10 mouse cellular contexts compared by ENCODE assay signal in the genomic region with DNA sequence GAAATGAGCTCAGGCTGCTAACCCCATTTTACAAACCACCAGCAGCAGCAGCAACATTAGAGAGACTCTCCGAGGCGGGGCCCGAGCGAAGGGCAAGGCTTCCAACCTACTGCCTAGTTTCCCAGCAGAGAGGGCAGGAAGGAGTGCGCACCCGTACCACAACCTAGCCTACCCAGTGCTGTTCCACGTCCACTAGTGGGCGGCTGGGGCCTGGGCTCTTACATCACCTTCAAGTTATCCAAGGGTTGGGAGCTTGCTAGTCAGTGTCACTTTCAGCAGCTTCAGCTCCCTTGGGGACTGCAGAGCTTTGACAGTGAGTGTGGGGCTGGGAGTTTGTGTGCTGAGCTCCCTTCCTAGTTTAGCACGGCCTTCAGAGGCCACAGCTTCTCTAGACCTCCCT. TPM values are rescaled to one million over a fixed set of nuclear protein-coding genes. Genes with fewer than 3 reads are reported as not detected.
A peak's percentile ranks its signal among the peaks of the same experiment; 100 is the strongest.
DNase-seq lines count a peak whose midpoint lies in the region; ATAC-seq and TF ChIP-seq lines count a peak whose summit lies in the region.
"Had no signal": no experiment of that assay in that cellular context is flagged by ENCODE, and none has a peak within 500 bp of the region (broad histone marks: within the 10 kb centered on the region; RNA-seq: fewer than 3 reads in every experiment).

No protein-coding gene starts in this region.

- peak; percentile 97 for DNase-seq in heart, adult 11 months
- no peak for DNase-seq in heart, postnatal 25 days (ENCODE audit: low spot score)
- DNase-seq in limb, embryonic 14.5 days (ENCODE audit: low spot score) = no peak
- DNase-seq in thymus, postnatal 36 days = no peak
- DNase-seq in retina, postnatal 1 day = no peak

- peak overlapping the region; percentile 48 for H3K9ac ChIP-seq in heart, embryonic 14.5 days (ENCODE audit: low read length)
- H3K9ac ChIP-seq in limb, embryonic 14.5 days (ENCODE audit: low read depth, low read length, severe bottlenecking) = no peak overlapping the region

- peak; percentile 19 for ATAC-seq in heart, embryonic 14.5 days (ENCODE audit: insufficient number of reproducible peaks, insufficient read depth, low FRiP score, low read depth)
- ATAC-seq in limb, embryonic 14.5 days (ENCODE audit: low FRiP score, low read depth) = no peak
- no peak for ATAC-seq in megakaryocyte-erythroid progenitor cell, adult 5-6 weeks (replicated peaks; ENCODE audit: low FRiP score, low TSS enrichment, poor library complexity, severe bottlenecking)
- ATAC-seq: inflammation-experienced regulatory T-cells, adult 6 months had no signal

- TF ChIP-seq CTCF in E14TG2a.4 (conservative IDR thresholded peaks at IDR 0.05; ENCODE audit: low read length) = no peak

- no peaks in the 10 kb centered on the region for H3K9me3 ChIP-seq in E14TG2a.4 (ENCODE audit: low read length)
- H3K9me3 ChIP-seq in heart, embryonic 14.5 days (ENCODE audit: control insufficient read depth, low read length) = no peaks in the 10 kb centered on the region
- H3K9me3 ChIP-seq in limb, embryonic 14.5 days (ENCODE audit: control insufficient read depth, low read length) = no peaks in the 10 kb centered on the region

- WGBS in heart, embryonic 14.5 days = 47% methylated on average over 9 of the region's 9 CpGs
- 78% methylated on average over 9 of the region's 9 CpGs for WGBS in limb, embryonic 14.5 days

- no peak for TF ChIP-seq POLR2A in limb, embryonic 14.5 days (IDR thresholded peaks at IDR 0.05; ENCODE audit: borderline replicate concordance, extremely low read depth, insufficient read depth, insufficient read length)

- peak overlapping the region; percentile 81 to 86 for H3K27ac ChIP-seq in heart, embryonic 14.5 days (replicated peaks in 1 of 2; ENCODE audit: control insufficient read depth in 1 of 2, insufficient read depth in 1 of 2, low read depth in 2 of 2, low read length in 2 of 2)
- peak overlapping the region; percentile 33; the same call in 1 of the 2 replicates for H3K27ac ChIP-seq in limb, embryonic 14.5 days (replicated peaks; ENCODE audit: low read depth, low read length)

- intact Hi-C loops in heart, postnatal 25 days (cut with DNase I) = loop anchor here (1.0 to 2.0 kb wide), 2 partner anchors 12 to 69 kb away; no protein-coding TSS in a partner anchor

- H3K36me3 ChIP-seq in E14TG2a.4 (ENCODE audit: insufficient read depth, low read length) = no peaks in the 10 kb centered on the region
- H3K36me3 ChIP-seq in heart, embryonic 14.5 days (ENCODE audit: control insufficient read depth, insufficient read depth, low read length) = no peaks in the 10 kb centered on the region
- H3K36me3 ChIP-seq in limb, embryonic 14.5 days (ENCODE audit: control insufficient read depth, insufficient read depth, low read length) = no peaks in the 10 kb centered on the region

- peak overlapping the region; percentile 39; the same call in 1 of the 2 replicates for H3K4me3 ChIP-seq in E14TG2a.4 (replicated peaks; ENCODE audit: low read length)
- peak overlapping the region in 1 of 2 experiments; percentile 5; a peak in 1 of 4 replicates for H3K4me3 ChIP-seq in heart, embryonic 14.5 days (ENCODE audit: control insufficient read depth in 1 of 2, insufficient read depth in 1 of 2, low read depth in 1 of 2, low read length in 2 of 2)
- no peak overlapping the region for H3K4me3 ChIP-seq in limb, embryonic 14.5 days (replicated peaks; ENCODE audit: low read length)

- peak overlapping the region; percentile 32 for H3K4me2 ChIP-seq in heart, embryonic 14.5 days (ENCODE audit: low read length)
- H3K4me2 ChIP-seq in limb, embryonic 14.5 days (replicated peaks; ENCODE audit: low read depth, low read length, severe bottlenecking) = no peak overlapping the region

- H3K27me3 ChIP-seq in E14TG2a.4 (ENCODE audit: insufficient read depth, low read length) = no peaks in the 10 kb centered on the region
- no peaks in the 10 kb centered on the region for H3K27me3 ChIP-seq in heart, embryonic 14.5 days (ENCODE audit: control insufficient read depth, insufficient read depth, low read length)
- no peaks in the 10 kb centered on the region for H3K27me3 ChIP-seq in limb, embryonic 14.5 days (ENCODE audit: control insufficient read depth, insufficient read depth, low read length)

- H3K4me1 ChIP-seq in E14TG2a.4 (replicated peaks; ENCODE audit: low read depth, low read length) = peaks cover 40% of the 10 kb centered on the region
- H3K4me1 ChIP-seq in heart, embryonic 14.5 days (ENCODE audit: control insufficient read depth in 2 of 2, insufficient read depth in 2 of 2, low read length in 2 of 2) = peaks cover 40 to 49% of the 10 kb centered on the region in 2 experiments
- peaks cover 6% of the 10 kb centered on the region; the same call in 1 of the 2 replicates for H3K4me1 ChIP-seq in limb, embryonic 14.5 days (ENCODE audit: control insufficient read depth, insufficient read depth, low read length)

RNA-seq across cellular contexts. Expression of gene Egfl7, which starts 8.4 kb away (rescaled TPM):
- 100 to 1,000 TPM; 149 to 179 TPM for total RNA-seq in heart, postnatal 25 days (2021)
- 161 and 177 TPM in 2 replicates for polyA plus RNA-seq in heart, embryonic 14.5 days (2014; fragmentation: Nextera tagmentation; extraction: Ambion mirVana)
- 262 and 311 TPM in 2 replicates for polyA plus RNA-seq in limb, embryonic 14.5 days (2012; rRNA removed)
- polyA plus RNA-seq in limb, embryonic 14.5 days (2014; fragmentation: Nextera tagmentation; extraction: Ambion mirVana) = 104 and 108 TPM in 2 replicates
- 88.4 and 89.4 TPM in 2 replicates for total RNA-seq in megakaryocyte-erythroid progenitor cell, adult 5-6 weeks (2014; fragmentation: Nextera tagmentation)
- total RNA-seq in megakaryocyte-erythroid progenitor cell, adult 5-6 weeks (2017) = 31.8 and 63.1 TPM in 2 replicates

RNA-seq across cellular contexts. Expression of gene Gm20532, which starts 15.0 kb away (rescaled TPM):
- not detected for total RNA-seq in heart, postnatal 25 days (2021)
- not detected in 2 replicates for polyA plus RNA-seq in heart, embryonic 14.5 days (2014; fragmentation: Nextera tagmentation; extraction: Ambion mirVana)
- not detected in 2 replicates for polyA plus RNA-seq in limb, embryonic 14.5 days (2012; rRNA removed)
- not detected in 2 replicates for polyA plus RNA-seq in limb, embryonic 14.5 days (2014; fragmentation: Nextera tagmentation; extraction: Ambion mirVana)
- not detected in 2 replicates for total RNA-seq in megakaryocyte-erythroid progenitor cell, adult 5-6 weeks (2014; fragmentation: Nextera tagmentation)
- total RNA-seq in megakaryocyte-erythroid progenitor cell, adult 5-6 weeks (2017) = not detected in 2 replicates
- total RNA-seq: adrenal gland, adult 2 months had no signal
- polyA plus RNA-seq: adrenal gland, adult 2 months; inflammation-experienced regulatory T-cells, adult 6 months had no signal

RNA-seq across cellular contexts. Expression of gene Agpat2, which starts 32.8 kb away (rescaled TPM):
- total RNA-seq in heart, postnatal 25 days (2021) = 10 to 100 TPM; 49.7 to 51.6 TPM
- polyA plus RNA-seq in heart, embryonic 14.5 days (2014; fragmentation: Nextera tagmentation; extraction: Ambion mirVana) = 24.0 and 24.7 TPM in 2 replicates
- polyA plus RNA-seq in limb, embryonic 14.5 days (2012; rRNA removed) = 27.8 and 35.1 TPM in 2 replicates
- 24.1 and 28.9 TPM in 2 replicates for polyA plus RNA-seq in limb, embryonic 14.5 days (2014; fragmentation: Nextera tagmentation; extraction: Ambion mirVana)
- total RNA-seq in megakaryocyte-erythroid progenitor cell, adult 5-6 weeks (2014; fragmentation: Nextera tagmentation) = 14.8 and 15.2 TPM in 2 replicates
- 9.9 and 11.8 TPM in 2 replicates for total RNA-seq in megakaryocyte-erythroid progenitor cell, adult 5-6 weeks (2017)

RNA-seq across cellular contexts. Expression of gene Notch1, which starts 54.9 kb away (rescaled TPM):
- total RNA-seq in heart, postnatal 25 days (2021) = 10 to 100 TPM; 27.5 to 32.3 TPM
- polyA plus RNA-seq in heart, embryonic 14.5 days (2014; fragmentation: Nextera tagmentation; extraction: Ambion mirVana) = 21.2 and 21.6 TPM in 2 replicates
- polyA plus RNA-seq in limb, embryonic 14.5 days (2012; rRNA removed) = 28.1 and 40.2 TPM in 2 replicates
- 44.5 and 47.0 TPM in 2 replicates for polyA plus RNA-seq in limb, embryonic 14.5 days (2014; fragmentation: Nextera tagmentation; extraction: Ambion mirVana)
- total RNA-seq in megakaryocyte-erythroid progenitor cell, adult 5-6 weeks (2014; fragmentation: Nextera tagmentation) = 2.6 and 3.1 TPM in 2 replicates
- total RNA-seq in megakaryocyte-erythroid progenitor cell, adult 5-6 weeks (2017) = 0.56 and 0.61 TPM in 2 replicates

RNA-seq across cellular contexts. Expression of gene Fam69b, which starts 56.9 kb away (rescaled TPM):
- 10 to 100 TPM; 26.9 to 28.9 TPM for total RNA-seq in heart, postnatal 25 days (2021)
- 13.3 and 15.2 TPM in 2 replicates for polyA plus RNA-seq in heart, embryonic 14.5 days (2014; fragmentation: Nextera tagmentation; extraction: Ambion mirVana)
- polyA plus RNA-seq in limb, embryonic 14.5 days (2012; rRNA removed) = 42.2 and 62.8 TPM in 2 replicates
- polyA plus RNA-seq in limb, embryonic 14.5 days (2014; fragmentation: Nextera tagmentation; extraction: Ambion mirVana) = 47.5 and 54.2 TPM in 2 replicates
- total RNA-seq in megakaryocyte-erythroid progenitor cell, adult 5-6 weeks (2014; fragmentation: Nextera tagmentation) = 5.7 and 7.7 TPM in 2 replicates
- total RNA-seq in megakaryocyte-erythroid progenitor cell, adult 5-6 weeks (2017) = 6.8 and 8.0 TPM in 2 replicates
